Comparison of ENCODE assay signal across 11 mouse cellular contexts in the genomic region with DNA sequence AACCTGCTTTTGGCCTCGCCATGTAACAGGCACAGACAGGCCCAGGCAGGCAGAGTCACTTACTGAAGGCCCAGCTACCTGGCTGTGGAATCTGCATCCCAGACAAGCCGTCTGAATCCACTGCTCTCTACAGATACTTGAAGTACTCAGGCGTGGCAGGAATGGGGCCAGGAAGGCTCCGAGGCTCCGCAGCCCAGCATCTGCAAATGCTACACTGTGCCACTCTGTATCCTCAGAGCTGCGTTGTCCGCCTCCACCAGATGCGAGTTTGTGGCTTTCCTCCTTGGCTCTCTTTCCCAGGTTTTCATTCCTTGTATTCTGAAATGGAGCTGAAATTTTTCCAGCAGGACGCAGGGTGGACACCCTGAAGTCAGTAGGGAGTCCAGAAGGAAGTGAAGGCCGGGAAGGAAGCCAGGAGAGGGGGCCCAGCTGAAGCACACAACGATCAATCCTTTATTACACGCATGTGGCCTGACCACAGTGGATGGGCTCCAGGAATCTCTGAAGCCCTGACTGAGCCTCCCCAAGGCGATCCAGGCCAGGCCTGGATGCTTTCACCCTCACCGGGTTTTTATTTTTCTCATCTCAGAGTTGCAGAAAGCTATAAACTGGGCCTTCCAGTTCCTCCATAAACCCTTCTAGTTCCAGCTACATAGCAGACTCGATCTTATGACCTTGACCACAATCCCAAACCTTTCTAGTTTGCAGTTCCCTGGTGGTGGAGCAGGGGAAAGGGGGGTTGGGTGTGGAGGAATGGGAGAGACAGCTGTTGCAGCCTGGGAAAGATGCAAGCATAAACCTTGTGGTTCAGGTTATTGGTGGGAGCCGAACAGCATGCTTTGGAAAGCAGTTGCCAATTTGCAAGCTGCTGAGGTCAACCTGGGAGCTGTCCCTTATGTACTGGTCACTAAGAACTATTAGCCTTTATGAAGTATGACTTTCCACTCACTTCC. TPM values are rescaled to one million over a fixed set of nuclear protein-coding genes. Genes with fewer than 3 reads are reported as not detected.
A peak's percentile ranks its signal among the peaks of the same experiment; 100 is the strongest.
DNase-seq lines count a peak whose midpoint lies in the region; ATAC-seq and TF ChIP-seq lines count a peak whose summit lies in the region.
"Had no signal": no experiment of that assay in that cellular context is flagged by ENCODE, and none has a peak within 500 bp of the region (broad histone marks: within the 10 kb centered on the region; RNA-seq: fewer than 3 reads in every experiment).

No protein-coding gene starts in this region.

- TF ChIP-seq CTCF in forebrain, postnatal 0 days (IDR thresholded peaks at IDR 0.05; ENCODE audit: low read depth) = no peak
- no peak for TF ChIP-seq CTCF in heart, postnatal 0 days (IDR thresholded peaks at IDR 0.05; ENCODE audit: low read depth)

- H3K4me3 ChIP-seq in forebrain, embryonic 11.5 days (ENCODE audit: low read depth, low read length) = no peak overlapping the region
- H3K4me3 ChIP-seq in forebrain, postnatal 0 days (ENCODE audit: low read depth, low read length) = no peak overlapping the region
- no peak overlapping the region for H3K4me3 ChIP-seq in forebrain, embryonic 13.5 days
- no peak overlapping the region for H3K4me3 ChIP-seq in heart, postnatal 0 days (ENCODE audit: low read depth, low read length)
- H3K4me3 ChIP-seq in limb, embryonic 12.5 days (replicated peaks) = no peak overlapping the region
- H3K4me3 ChIP-seq in midbrain, embryonic 11.5 days (ENCODE audit: low read depth, low read length) = no peak overlapping the region
- H3K4me3 ChIP-seq: midbrain, embryonic 12.5 days had no signal

- no peak for DNase-seq in forebrain, embryonic 11.5 days (ENCODE audit: low spot score)
- no peak for DNase-seq in forebrain, postnatal 0 days
- DNase-seq in heart, postnatal 0 days (ENCODE audit: low spot score) = no peak
- no peak for DNase-seq in midbrain, embryonic 11.5 days (ENCODE audit: low spot score, missing footprints)
- no peak for DNase-seq in frontal cortex, postnatal 36 days (ENCODE audit: low spot score in 2 of 2)
- DNase-seq in left cerebral cortex, adult 8-10 months (ENCODE audit: low spot score in 2 of 2) = no peak
- DNase-seq: adrenal gland, postnatal 14 days had no signal

- H3K27me3 ChIP-seq in forebrain, embryonic 11.5 days (ENCODE audit: control insufficient read depth, insufficient read depth, low read length) = no peaks in the 10 kb centered on the region
- H3K27me3 ChIP-seq in forebrain, postnatal 0 days (ENCODE audit: insufficient read depth, low read length) = no peaks in the 10 kb centered on the region
- H3K27me3 ChIP-seq in forebrain, embryonic 13.5 days = no peaks in the 10 kb centered on the region
- no peaks in the 10 kb centered on the region for H3K27me3 ChIP-seq in heart, postnatal 0 days (ENCODE audit: control insufficient read depth, insufficient read depth, low read length)
- no peaks in the 10 kb centered on the region for H3K27me3 ChIP-seq in limb, embryonic 12.5 days
- H3K27me3 ChIP-seq in midbrain, embryonic 11.5 days (ENCODE audit: control insufficient read depth, insufficient read depth, low read length) = peaks cover 3% of the 10 kb centered on the region; the same call in 1 of the 2 replicates

- H3K36me3 ChIP-seq in forebrain, embryonic 11.5 days (ENCODE audit: control insufficient read depth, insufficient read depth, low read length) = no peaks in the 10 kb centered on the region
- no peaks in the 10 kb centered on the region for H3K36me3 ChIP-seq in forebrain, postnatal 0 days (ENCODE audit: insufficient read depth)
- H3K36me3 ChIP-seq in forebrain, embryonic 13.5 days (ENCODE audit: poor library complexity, severe bottlenecking) = no peaks in the 10 kb centered on the region
- H3K36me3 ChIP-seq in heart, postnatal 0 days (replicated peaks; ENCODE audit: control insufficient read depth, insufficient read depth, low read length) = no peaks in the 10 kb centered on the region
- no peaks in the 10 kb centered on the region for H3K36me3 ChIP-seq in limb, embryonic 12.5 days
- H3K36me3 ChIP-seq in midbrain, embryonic 11.5 days (ENCODE audit: control insufficient read depth, insufficient read depth, low read length) = no peaks in the 10 kb centered on the region
- H3K36me3 ChIP-seq: midbrain, embryonic 12.5 days had no signal

- H3K9ac ChIP-seq in forebrain, embryonic 11.5 days (ENCODE audit: low read length) = no peak overlapping the region
- H3K9ac ChIP-seq in forebrain, postnatal 0 days = no peak overlapping the region
- no peak overlapping the region for H3K9ac ChIP-seq in forebrain, embryonic 13.5 days
- H3K9ac ChIP-seq in heart, postnatal 0 days (replicated peaks; ENCODE audit: low read depth, low read length) = no peak overlapping the region
- no peak overlapping the region for H3K9ac ChIP-seq in limb, embryonic 12.5 days (replicated peaks)
- H3K9ac ChIP-seq in midbrain, embryonic 11.5 days (ENCODE audit: low read length) = no peak overlapping the region
- H3K9ac ChIP-seq: midbrain, embryonic 12.5 days had no signal

- WGBS in forebrain, embryonic 11.5 days = 77% methylated on average over 16 of the region's 16 CpGs
- WGBS in forebrain, postnatal 0 days = 76% methylated on average over 16 of the region's 16 CpGs
- WGBS in forebrain, embryonic 13.5 days = 80% methylated on average over 16 of the region's 16 CpGs
- 63% methylated on average over 16 of the region's 16 CpGs for WGBS in heart, postnatal 0 days
- 35% methylated on average over 16 of the region's 16 CpGs for WGBS in limb, embryonic 12.5 days
- WGBS in midbrain, embryonic 11.5 days = 78% methylated on average over 16 of the region's 16 CpGs

- H3K27ac ChIP-seq in forebrain, embryonic 11.5 days (ENCODE audit: low read depth, low read length) = peak overlapping the region; percentile 15
- H3K27ac ChIP-seq in forebrain, postnatal 0 days (ENCODE audit: low read depth, low read length) = no peak overlapping the region
- H3K27ac ChIP-seq in forebrain, embryonic 13.5 days = peak overlapping the region; percentile 69; the same call in 1 of the 2 replicates
- H3K27ac ChIP-seq in heart, postnatal 0 days (ENCODE audit: low read depth) = peak overlapping the region; percentile 22
- H3K27ac ChIP-seq in limb, embryonic 12.5 days = peak overlapping the region; percentile 93
- no peak overlapping the region for H3K27ac ChIP-seq in midbrain, embryonic 11.5 days (ENCODE audit: low read depth, low read length)

- peaks cover 20% of the 10 kb centered on the region for H3K4me1 ChIP-seq in forebrain, embryonic 11.5 days (replicated peaks; ENCODE audit: control insufficient read depth, insufficient read depth, low read length)
- H3K4me1 ChIP-seq in forebrain, postnatal 0 days (ENCODE audit: insufficient read depth) = no peaks in the 10 kb centered on the region
- H3K4me1 ChIP-seq in forebrain, embryonic 13.5 days = peaks cover 28% of the 10 kb centered on the region
- H3K4me1 ChIP-seq in heart, postnatal 0 days (ENCODE audit: control insufficient read depth, insufficient read depth) = 0 out of 2 replicates have a peak, but pooled peaks cover 3% of the 10 kb centered on the region
- peaks cover 68% of the 10 kb centered on the region for H3K4me1 ChIP-seq in limb, embryonic 12.5 days (replicated peaks)
- H3K4me1 ChIP-seq in midbrain, embryonic 11.5 days (ENCODE audit: control insufficient read depth, insufficient read depth, low read length) = peaks cover 8% of the 10 kb centered on the region; the same call in 1 of the 2 replicates

- ATAC-seq in forebrain, embryonic 11.5 days (replicated peaks; ENCODE audit: low FRiP score) = no peak
- no peak for ATAC-seq in forebrain, postnatal 0 days
- ATAC-seq in forebrain, embryonic 13.5 days = no peak
- ATAC-seq in heart, postnatal 0 days (ENCODE audit: insufficient read depth, low read depth) = peak; percentile 59
- peak; percentile 32; the same call in 1 of the 2 replicates for ATAC-seq in limb, embryonic 12.5 days (ENCODE audit: insufficient number of reproducible peaks, insufficient read depth, low FRiP score, low TSS enrichment, low read depth)
- no peak for ATAC-seq in midbrain, embryonic 11.5 days (ENCODE audit: low FRiP score)

- no peaks in the 10 kb centered on the region; the same call in 1 of the 2 replicates for H3K9me3 ChIP-seq in forebrain, embryonic 11.5 days (ENCODE audit: control insufficient read depth, low read length)
- no peaks in the 10 kb centered on the region for H3K9me3 ChIP-seq in forebrain, postnatal 0 days (ENCODE audit: low read length)
- H3K9me3 ChIP-seq in forebrain, embryonic 13.5 days (replicated peaks) = 0 out of 2 replicates have a peak, but pooled peaks cover 4% of the 10 kb centered on the region
- no peaks in the 10 kb centered on the region for H3K9me3 ChIP-seq in heart, postnatal 0 days (replicated peaks; ENCODE audit: control insufficient read depth, low read length)
- H3K9me3 ChIP-seq in limb, embryonic 12.5 days = peaks cover 7% of the 10 kb centered on the region; the same call in 1 of the 2 replicates
- no peaks in the 10 kb centered on the region for H3K9me3 ChIP-seq in midbrain, embryonic 11.5 days (ENCODE audit: control insufficient read depth, low read length)
- H3K9me3 ChIP-seq: midbrain, embryonic 12.5 days had no signal

- TF ChIP-seq EP300 in heart, postnatal 0 days (IDR thresholded peaks at IDR 0.05; ENCODE audit: low read depth) = no peak

- no peak overlapping the region for H3K4me2 ChIP-seq in forebrain, embryonic 11.5 days (ENCODE audit: low read depth, low read length, severe bottlenecking)
- H3K4me2 ChIP-seq in forebrain, postnatal 0 days (ENCODE audit: low read depth) = no peak overlapping the region
- H3K4me2 ChIP-seq in forebrain, embryonic 13.5 days = no peak overlapping the region
- H3K4me2 ChIP-seq in heart, postnatal 0 days (ENCODE audit: low read depth, low read length) = no peak overlapping the region
- peak overlapping the region; percentile 37 for H3K4me2 ChIP-seq in limb, embryonic 12.5 days
- H3K4me2 ChIP-seq in midbrain, embryonic 11.5 days = no peak overlapping the region
- H3K4me2 ChIP-seq: midbrain, embryonic 12.5 days had no signal

RNA-seq across cellular contexts. Expression of gene Hhat, which starts 27.5 kb away (rescaled TPM):
- 6.2 and 8.0 TPM in 2 replicates for polyA plus RNA-seq in forebrain, embryonic 11.5 days (2014; fragmentation: Nextera tagmentation; extraction: Ambion mirVana)
- total RNA-seq in forebrain, postnatal 0 days (2014; rRNA removed) = 2.6 and 2.8 TPM in 2 replicates
- polyA plus RNA-seq in forebrain, postnatal 0 days (2015; fragmentation: Nextera tagmentation; extraction: Ambion mirVana) = 1.8 TPM in 2 replicates
- polyA plus RNA-seq in forebrain, embryonic 13.5 days (2015; fragmentation: Nextera tagmentation; extraction: Ambion mirVana) = 2.6 and 3.2 TPM in 2 replicates
- 6.7 and 13.2 TPM in 2 replicates for total RNA-seq in heart, postnatal 0 days (2014; rRNA removed; ENCODE audit: low replicate concordance)
- 3.7 and 4.0 TPM in 2 replicates for polyA plus RNA-seq in heart, postnatal 0 days (2015; fragmentation: Nextera tagmentation; extraction: Ambion mirVana)
- polyA plus RNA-seq in limb, embryonic 12.5 days (2016; fragmentation: Nextera tagmentation; extraction: Ambion mirVana) = 10.8 and 12.0 TPM in 2 replicates
- polyA plus RNA-seq in midbrain, embryonic 11.5 days (2014; fragmentation: Nextera tagmentation; extraction: Ambion mirVana) = 7.4 and 11.0 TPM in 2 replicates
- total RNA-seq in left cerebral cortex, adult 8-10 months (2022) = 1 to 10 TPM; 2.2 to 2.6 (median 2.5) TPM

RNA-seq across cellular contexts. Expression of gene Sertad4, which starts 57.1 kb away (rescaled TPM):
- 17.2 and 17.3 TPM in 2 replicates for polyA plus RNA-seq in forebrain, embryonic 11.5 days (2014; fragmentation: Nextera tagmentation; extraction: Ambion mirVana)
- 10.7 and 14.2 TPM in 2 replicates for total RNA-seq in forebrain, postnatal 0 days (2014; rRNA removed)
- 24.6 and 30.4 TPM in 2 replicates for polyA plus RNA-seq in forebrain, postnatal 0 days (2015; fragmentation: Nextera tagmentation; extraction: Ambion mirVana)
- 20.4 and 20.5 TPM in 2 replicates for polyA plus RNA-seq in forebrain, embryonic 13.5 days (2015; fragmentation: Nextera tagmentation; extraction: Ambion mirVana)
- 2.3 and 4.0 TPM in 2 replicates for total RNA-seq in heart, postnatal 0 days (2014; rRNA removed; ENCODE audit: low replicate concordance)
- polyA plus RNA-seq in heart, postnatal 0 days (2015; fragmentation: Nextera tagmentation; extraction: Ambion mirVana) = 5.0 and 5.5 TPM in 2 replicates
- polyA plus RNA-seq in limb, embryonic 12.5 days (2016; fragmentation: Nextera tagmentation; extraction: Ambion mirVana) = 80.4 and 85.1 TPM in 2 replicates
- 14.3 and 14.9 TPM in 2 replicates for polyA plus RNA-seq in midbrain, embryonic 11.5 days (2014; fragmentation: Nextera tagmentation; extraction: Ambion mirVana)
- 10 to 100 TPM; 16.0 to 19.6 (median 17.7) TPM for total RNA-seq in left cerebral cortex, adult 8-10 months (2022)
- total RNA-seq: hematopoietic stem cell, adult 5-6 weeks had no signal

Comparison
In these comparisons a context has a peak if more than half of its experiments do, and no peak if none do; other contexts are left out.
1. H3K27ac ChIP-seq: peak in forebrain, embryonic 11.5 days (single experiment), forebrain, embryonic 13.5 days (single experiment), heart, postnatal 0 days (single experiment) and limb, embryonic 12.5 days (single experiment); none in forebrain, postnatal 0 days (single experiment) and midbrain, embryonic 11.5 days (single experiment).
2. ATAC-seq: peak in heart, postnatal 0 days (single experiment) and limb, embryonic 12.5 days (single experiment); none in forebrain, embryonic 11.5 days (single experiment), forebrain, postnatal 0 days (single experiment), forebrain, embryonic 13.5 days (single experiment) and midbrain, embryonic 11.5 days (single experiment).